Mouse (Mus musculus) hindbrain, postnatal 0 days (tissue): Measurements from ENCODE around the gene Paox. TPM values are rescaled to one million over a fixed set of nuclear protein-coding genes. Genes with fewer than 3 reads are reported as not detected.

Experiments used
- ATAC-seq: fragments of 200-750 bp; cut with Nextera tagmentation; 2 replicates; pipeline ENCODE4 v1.8.0; 2017; ENCODE audit warnings: mild to moderate bottlenecking, moderate TSS enrichment, moderate library complexity
- DNase-seq: peaks from one replicate; pipeline ENCODE4 v3.0.0-alpha.2; 2015; ENCODE audit warnings: low spot score
- H3K27ac ChIP-seq: fragments of 300-500 bp; sonication (generic); 2 replicates; pipeline ENCODE4 v1.5.1; 2014; ENCODE audit warnings: mild to moderate bottlenecking
- H3K27me3 ChIP-seq: fragments of 300-500 bp; sonication (generic); 2 replicates; pipeline ENCODE4 v1.6.1; 2014; ENCODE audit warnings: low read length, mixed read lengths; ENCODE audit not compliant: insufficient read depth
- H3K36me3 ChIP-seq: fragments of 300-500 bp; sonication (generic); 2 replicates; pipeline ENCODE4 v1.6.1; 2014; ENCODE audit warnings: low read length, mixed read lengths; ENCODE audit not compliant: insufficient read depth
- H3K4me1 ChIP-seq: fragments of 300-500 bp; sonication (generic); 2 replicates; pipeline ENCODE4 v1.6.1; 2014; ENCODE audit warnings: antibody characterized with exemption, low read length, mixed read lengths; ENCODE audit not compliant: insufficient read depth
- H3K4me2 ChIP-seq: fragments of 300-500 bp; sonication (generic); 2 replicates; pipeline ENCODE4 v1.6.1; 2014; ENCODE audit warnings: low read depth, mild to moderate bottlenecking, low read length, moderate library complexity, mixed read lengths
- H3K4me3 ChIP-seq: fragments of 300-500 bp; sonication (generic); 2 replicates; pipeline ENCODE4 v1.5.1; 2014; ENCODE audit warnings: low read length
- H3K9ac ChIP-seq: fragments of 300-500 bp; sonication (generic); replicated peaks from 2 replicates; pipeline ENCODE4 v1.6.1; 2014; ENCODE audit warnings: mild to moderate bottlenecking, low read length, moderate library complexity, mixed read lengths
- H3K9me3 ChIP-seq: fragments of 300-500 bp; sonication (generic); 2 replicates; pipeline ENCODE4 v1.6.1; 2016; ENCODE audit warnings: low read length, mixed read lengths
- CTCF ChIP-seq: IDR thresholded peaks from 2 replicates; pipeline ENCODE4 v1.5.1; 2016; ENCODE audit warnings: antibody characterized with exemption, control low read depth, low read depth
- WGBS: fragments of 180-500 bp; shearing (Covaris S2); extraction: QIAGEN DNeasy Blood & Tissue Kit; methylation state at CpG from one replicate; pipeline ENCODE4 v1.1.7; 2014; 5-methylcytosine and 5-hydroxymethylcytosine counted together
- polyA plus RNA-seq: library from polyadenylated mRNA; unstranded; fragments of >200 nt; fragmentation: Nextera tagmentation; extraction: Ambion mirVana; gene quantifications from 2 replicates; pipeline ENCODE4 v1.2.1, GENCODE M21; 2015
- total RNA-seq: library from RNA; depleted of rRNA; stranded (reverse); fragments of >200 nt; gene quantifications from 2 replicates; pipeline ENCODE4 v1.2.3, GENCODE M21; 2014

Paox gene
- total and polyA plus RNA-seq, 2 experiments from 2014 or later, result 8.9 to 15.2 TPM

DNA sequence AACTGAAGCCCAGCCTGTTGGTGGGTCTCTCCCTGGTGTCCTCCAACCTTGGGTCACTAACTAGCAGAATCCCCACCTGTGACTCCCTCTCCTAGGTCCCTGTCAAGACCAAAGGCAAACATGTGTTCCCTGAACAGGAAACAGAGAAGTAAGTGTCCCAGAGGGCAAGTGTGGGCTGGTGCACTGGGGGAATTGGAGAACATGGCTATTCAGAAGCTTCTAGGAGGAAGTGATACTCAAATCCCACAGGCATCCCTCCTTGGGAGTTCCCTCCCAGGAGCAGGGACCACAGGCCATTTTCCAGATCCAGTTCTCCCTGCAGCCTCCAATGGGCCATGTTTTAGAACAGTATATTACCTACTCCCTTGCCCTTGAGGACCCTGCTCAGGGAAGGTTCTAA, 19.5 kb upstream of the Paox start:
- Histone ChIP-seq H3K27me3 (no peaks in the 10 kb centered on the region), H3K4me1 (no peaks in the 10 kb centered on the region), H3K9me3 (no peaks in the 10 kb centered on the region), H3K4me3 (no peak overlapping the region), H3K27ac (no peak overlapping the region), H3K9ac (no peak overlapping the region), H3K4me2 (no peak overlapping the region), H3K36me3 (no peaks in the 10 kb centered on the region)
- DNase-seq (no peak), ATAC-seq (no peak)
- no peak for TF ChIP-seq CTCF

GRCm38 (mm10) chr7:140098466-140098865, 17.1 kb upstream of the Paox start:
- WGBS, result 100% methylated on average over 1 of the region's 1 CpGs
- H3K9ac ChIP-seq, result no peak overlapping the region
- DNase-seq, result no peak

DNA sequence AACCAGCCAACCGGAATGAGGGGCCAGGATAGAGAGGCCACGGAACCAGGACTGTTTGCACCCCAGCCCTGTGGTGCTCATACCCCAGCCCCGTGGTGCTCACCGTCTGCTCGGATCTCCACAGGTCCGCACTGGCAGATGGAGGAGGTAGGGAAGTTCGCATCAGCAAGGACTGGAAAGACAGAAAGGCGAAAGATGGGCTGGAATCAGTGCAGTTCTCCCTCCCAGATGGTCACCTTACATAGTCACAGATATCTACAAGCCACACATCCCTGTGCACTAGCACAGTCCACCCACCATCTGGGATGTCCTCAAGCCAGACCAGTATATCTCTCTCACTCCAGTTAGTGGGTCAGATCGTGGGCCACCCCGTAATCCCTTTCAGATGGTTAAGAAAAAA, 14.1 kb upstream of the Paox start:
- Histone ChIP-seq H3K4me2 (peak overlapping the region; percentile 66), H3K9me3 (no peaks in the 10 kb centered on the region), H3K27ac (0 out of 2 replicates have a peak overlapping the region, but pooled peaks have one; percentile 20), H3K27me3 (no peaks in the 10 kb centered on the region), H3K4me1 (peaks cover 8% of the 10 kb centered on the region), H3K9ac (peak overlapping the region; percentile 52), H3K36me3 (no peaks in the 10 kb centered on the region), H3K4me3 (peak overlapping the region; percentile 40)
- no peak for DNase-seq
- 70% methylated on average over 10 of the region's 10 CpGs for WGBS
- no peak; the same call in 1 of the 2 replicates for ATAC-seq
- TF ChIP-seq CTCF, result no peak

More at GRCm38 (mm10) chr7:140098466-140098865, 17.1 kb upstream of the Paox start:
- Histone ChIP-seq H3K27me3 (no peaks in the 10 kb centered on the region), H3K4me2 (no peak overlapping the region), H3K27ac (no peak overlapping the region), H3K36me3 (no peaks in the 10 kb centered on the region), H3K4me3 (no peak overlapping the region), H3K4me1 (peaks cover 8% of the 10 kb centered on the region), H3K9me3 (no peaks in the 10 kb centered on the region)
- TF ChIP-seq CTCF, result no peak
- no peak for ATAC-seq

DNA sequence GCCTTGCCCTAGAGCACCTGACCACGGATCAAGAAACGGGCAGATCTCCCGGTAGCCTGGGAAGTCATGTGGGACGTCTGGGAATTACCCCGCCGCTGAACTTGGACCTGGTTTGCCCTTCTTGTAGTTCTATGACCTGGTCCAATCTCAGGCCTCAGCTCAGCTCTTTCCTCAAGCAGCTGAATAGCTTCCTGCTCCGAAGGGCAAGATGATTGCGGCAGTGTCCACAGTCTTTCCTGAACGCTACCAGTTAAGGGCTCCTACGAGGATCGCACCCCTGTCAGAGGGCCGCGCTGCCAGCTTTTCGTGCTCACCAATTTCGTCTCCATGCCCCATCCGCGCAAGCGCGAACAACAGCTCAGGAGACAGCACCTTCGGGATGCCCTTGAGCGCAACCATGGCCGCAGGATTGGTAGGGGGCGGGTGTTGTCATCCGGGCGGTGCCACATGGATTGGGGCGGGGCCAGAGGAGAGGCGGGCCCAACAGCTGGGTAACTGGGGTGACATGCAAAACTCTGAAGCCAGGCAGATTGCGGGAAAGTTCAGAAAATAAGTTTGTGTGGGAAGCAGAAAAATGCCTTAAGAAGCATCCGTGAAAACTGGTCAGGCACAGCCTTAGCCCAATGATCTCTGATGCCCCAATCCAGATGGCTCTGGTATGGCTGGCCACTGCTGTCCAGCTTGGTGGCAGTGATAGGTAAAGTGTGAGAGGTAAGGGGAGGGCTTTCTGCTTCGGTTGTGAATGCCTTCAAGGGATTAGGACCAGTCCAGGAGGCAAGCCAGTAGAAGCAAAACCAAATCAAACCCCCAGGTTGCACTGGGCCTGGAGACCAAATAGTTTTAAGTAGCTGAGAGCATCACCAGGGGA, 13.4 kb upstream of the Paox start, which contains the start of gene Fuom:
Fuom (minus strand) TSS at position 449 of the 868 bp plus-strand sequence.
- Histone ChIP-seq H3K4me1 (peaks cover 8% of the 10 kb centered on the region), H3K27me3 (no peaks in the 10 kb centered on the region), H3K9ac (peak within 1 kb of the TSS; percentile 52), H3K36me3 (no peaks in the 10 kb centered on the region), H3K9me3 (no peaks in the 10 kb centered on the region), H3K4me3 (peak within 1 kb of the TSS; percentile 40), H3K27ac (peak within 1 kb of the TSS; percentile 74; the same call in 1 of the 2 replicates), H3K4me2 (peak within 1 kb of the TSS; percentile 66)
- DNase-seq (peak; percentile 86), ATAC-seq (peak; percentile 90)
- WGBS, result 1% methylated on average over 30 of the region's 30 CpGs
- no peak for TF ChIP-seq CTCF

DNA sequence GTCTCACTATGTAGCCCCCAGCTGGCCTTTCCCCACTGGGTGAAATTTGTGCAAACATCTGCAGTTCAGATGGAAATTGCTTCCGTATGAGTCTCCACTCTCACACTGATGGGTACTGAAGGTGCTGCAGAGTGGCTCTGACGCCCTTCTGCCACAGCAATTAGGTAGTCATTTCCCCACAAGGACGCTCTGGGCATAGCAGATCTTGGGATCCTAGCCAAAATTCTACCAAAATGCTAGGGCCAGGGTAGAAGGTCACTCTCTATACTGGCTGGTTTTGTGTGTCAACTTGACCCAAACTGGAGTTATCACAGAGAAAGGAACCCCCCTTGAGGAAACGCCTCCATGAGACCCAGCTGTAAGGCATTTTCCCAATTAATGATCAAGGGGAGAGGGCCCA, 11.6 kb upstream of the Paox start:
- peaks cover 8% of the 10 kb centered on the region for H3K4me1 ChIP-seq
- H3K4me2 ChIP-seq, result no peak overlapping the region
- H3K27me3 ChIP-seq, result no peaks in the 10 kb centered on the region
- H3K27ac ChIP-seq, result no peak overlapping the region
- WGBS, result 84% methylated on average over 4 of the region's 4 CpGs
- no peak for TF ChIP-seq CTCF
- no peak for ATAC-seq
- H3K9me3 ChIP-seq, result no peaks in the 10 kb centered on the region
- peaks cover 4% of the 10 kb centered on the region; the same call in 1 of the 2 replicates for H3K36me3 ChIP-seq
- H3K9ac ChIP-seq, result no peak overlapping the region
- no peak for DNase-seq
- H3K4me3 ChIP-seq, result no peak overlapping the region

- ATAC-seq (no peak), DNase-seq (no peak)
- Histone ChIP-seq H3K9ac (no peak overlapping the region), H3K9me3 (no peaks in the 10 kb centered on the region), H3K27ac (no peak overlapping the region), H3K4me3 (no peak overlapping the region), H3K36me3 (peaks cover 25% of the 10 kb centered on the region), H3K4me2 (no peak overlapping the region), H3K27me3 (no peaks in the 10 kb centered on the region), H3K4me1 (peaks cover 1% of the 10 kb centered on the region; the same call in 1 of the 2 replicates)
- WGBS, result 46% methylated on average over 3 of the region's 3 CpGs
- TF ChIP-seq CTCF, result no peak
Measured at GRCm38 (mm10) chr7:140111943-140112342, 3.7 kb upstream of the Paox start.
